Mouse (Mus musculus) limb, embryonic 14.5 days (tissue): ENCODE measurements around the gene Tcf15. TPM values are rescaled to one million over a fixed set of nuclear protein-coding genes. Genes with fewer than 3 reads are reported as not detected.
A peak's percentile ranks its signal among the peaks of the same experiment; 100 is the strongest.

Source experiments
- ATAC-seq: fragments of 200-750 bp; cut with Nextera tagmentation; 2 replicates; pipeline ENCODE4 v1.8.0; 2017; ENCODE audit warnings: low read depth, moderate number of reproducible peaks, moderate TSS enrichment; ENCODE audit not compliant: low FRiP score
- DNase-seq: peaks from one replicate; pipeline ENCODE4 v3.0.0-alpha.2; 2015; ENCODE audit warnings: low spot score
- H3K27ac ChIP-seq: fragments of 300-500 bp; sonication (generic); replicated peaks from 2 replicates; pipeline ENCODE4 v1.5.1; 2014; ENCODE audit warnings: low read depth, mild to moderate bottlenecking, low read length, moderate library complexity, mixed read lengths
- H3K27me3 ChIP-seq: fragments of 300-500 bp; sonication (generic); 2 replicates; pipeline ENCODE4 v1.6.1; 2014; ENCODE audit warnings: low read length, mixed read lengths; ENCODE audit not compliant: control insufficient read depth, insufficient read depth
- H3K36me3 ChIP-seq: fragments of 300-500 bp; sonication (generic); 2 replicates; pipeline ENCODE4 v1.6.1; 2014; ENCODE audit warnings: mild to moderate bottlenecking, low read length, moderate library complexity, mixed read lengths; ENCODE audit not compliant: control insufficient read depth, insufficient read depth
- H3K4me1 ChIP-seq: fragments of 300-500 bp; sonication (generic); 2 replicates; pipeline ENCODE4 v1.6.1; 2014; ENCODE audit warnings: antibody characterized with exemption, low read length, mixed read lengths; ENCODE audit not compliant: control insufficient read depth, insufficient read depth
- H3K4me2 ChIP-seq: fragments of 300-500 bp; sonication (generic); replicated peaks from 2 replicates; pipeline ENCODE4 v1.6.1; 2014; ENCODE audit warnings: low read depth, mild to moderate bottlenecking, low read length, moderate library complexity; ENCODE audit not compliant: severe bottlenecking
- H3K4me3 ChIP-seq: fragments of 300-500 bp; sonication (generic); replicated peaks from 2 replicates; pipeline ENCODE4 v1.5.1; 2014; ENCODE audit warnings: low read length
- H3K9ac ChIP-seq: fragments of 300-500 bp; sonication (generic); 2 replicates; pipeline ENCODE4 v1.6.1; 2014; ENCODE audit warnings: mild to moderate bottlenecking, low read depth, low read length, moderate library complexity; ENCODE audit not compliant: severe bottlenecking
- H3K9me3 ChIP-seq: fragments of 300-500 bp; sonication (generic); 2 replicates; pipeline ENCODE4 v1.6.1; 2016; ENCODE audit warnings: low read length; ENCODE audit not compliant: control insufficient read depth
- POLR2A ChIP-seq: fragments of 200-500 bp; IDR thresholded peaks from 2 replicates; pipeline ENCODE4 v1.8.0; 2012; ENCODE audit warnings: inconsistent platforms, mild to moderate bottlenecking, moderate library complexity, borderline replicate concordance; ENCODE audit not compliant: insufficient read depth, insufficient read length; ENCODE audit errors: extremely low read depth
- WGBS: fragments of 180-500 bp; shearing (Covaris S2); extraction: QIAGEN DNeasy Blood & Tissue Kit; methylation state at CpG from one replicate; pipeline ENCODE4 v1.1.7; 2014; 5-methylcytosine and 5-hydroxymethylcytosine counted together
- polyA plus RNA-seq, 2 experiments: library from polyadenylated mRNA; depleted of rRNA in 1 of 2; stranded (reverse) in 1 of 2; unstranded in 1 of 2; fragments of >200 nt; fragmentation: Nextera tagmentation in 1 of 2; extraction: Ambion mirVana in 1 of 2; gene quantifications; 2 replicates each; pipeline versions ENCODE4 v1.2.1 to v1.2.3; 2012 to 2014

The Tcf15 gene
- polyA plus RNA-seq, 2 experiments = 9.4 to 11.0 TPM

DNA sequence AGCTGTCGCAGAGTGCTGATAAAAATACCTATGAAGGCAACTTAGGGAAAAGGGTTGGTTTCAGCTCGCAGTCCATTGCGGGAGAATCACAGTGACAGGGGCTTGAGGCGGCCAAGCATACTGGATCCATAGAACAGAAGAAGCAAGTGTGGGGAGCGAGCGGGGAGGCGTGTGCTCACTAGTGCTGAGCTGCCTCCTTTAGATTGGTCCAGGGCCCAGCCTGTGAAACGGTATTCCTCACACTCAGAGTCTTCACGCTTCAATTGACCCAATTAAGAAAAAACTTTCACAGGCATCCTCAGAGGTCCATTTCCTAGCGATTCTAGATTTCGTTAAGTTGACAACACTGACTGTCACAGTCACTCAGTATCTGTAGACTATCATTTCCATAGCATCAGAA, 2.4 kb upstream of the Tcf15 start:
- no peak for TF ChIP-seq POLR2A
- Histone ChIP-seq H3K4me1 (peaks cover 12% of the 10 kb centered on the region), H3K27me3 (peaks cover 31% of the 10 kb centered on the region), H3K9ac (no peak overlapping the region), H3K4me3 (no peak overlapping the region), H3K9me3 (no peaks in the 10 kb centered on the region), H3K36me3 (no peaks in the 10 kb centered on the region), H3K27ac (no peak overlapping the region), H3K4me2 (no peak overlapping the region)
- ATAC-seq (no peak), DNase-seq (no peak)
- 43% methylated on average over 11 of the region's 11 CpGs for WGBS

GRCm38 (mm10) chr2:152141491-152141890, 1.9 kb upstream of the Tcf15 start:
- peak overlapping the region; percentile 33 for H3K4me3 ChIP-seq
- no peak for DNase-seq
- H3K4me2 ChIP-seq = peak overlapping the region; percentile 93
- no peak overlapping the region for H3K27ac ChIP-seq
- H3K36me3 ChIP-seq = no peaks in the 10 kb centered on the region
- no peaks in the 10 kb centered on the region for H3K9me3 ChIP-seq
- no peak for TF ChIP-seq POLR2A
- peak overlapping the region; percentile 34; the same call in 1 of the 2 replicates for H3K9ac ChIP-seq
- H3K27me3 ChIP-seq = peaks cover 31% of the 10 kb centered on the region
- ATAC-seq = no peak
- WGBS = 47% methylated on average over 1 of the region's 1 CpGs
- H3K4me1 ChIP-seq = peaks cover 12% of the 10 kb centered on the region

- DNase-seq = peak; percentile 52
- Histone ChIP-seq H3K36me3 (no peaks in the 10 kb centered on the region), H3K27ac (no peak overlapping the region), H3K9ac (peak overlapping the region; percentile 34; the same call in 1 of the 2 replicates), H3K4me2 (peak overlapping the region; percentile 93), H3K27me3 (peaks cover 31% of the 10 kb centered on the region), H3K9me3 (no peaks in the 10 kb centered on the region), H3K4me3 (peak overlapping the region; percentile 33), H3K4me1 (peaks cover 12% of the 10 kb centered on the region)
- 1% methylated on average over 13 of the region's 13 CpGs for WGBS
- peak; percentile 50 for ATAC-seq
- TF ChIP-seq POLR2A = no peak
Observed at GRCm38 (mm10) chr2:152142046-152142445, 1.3 kb upstream of the Tcf15 start.

- Histone ChIP-seq H3K4me2 (peak overlapping the region; percentile 93; the same call in 1 of the 2 replicates), H3K27ac (no peak overlapping the region), H3K4me3 (peak overlapping the region; percentile 33), H3K9ac (no peak overlapping the region), H3K27me3 (peaks cover 31% of the 10 kb centered on the region), H3K36me3 (no peaks in the 10 kb centered on the region), H3K4me1 (peaks cover 12% of the 10 kb centered on the region), H3K9me3 (no peaks in the 10 kb centered on the region)
- TF ChIP-seq POLR2A = no peak
- ATAC-seq (no peak), DNase-seq (no peak)
- 3% methylated on average over 9 of the region's 11 CpGs for WGBS
Observed at GRCm38 (mm10) chr2:152142571-152142970, 790 bp upstream of the Tcf15 start.

DNA sequence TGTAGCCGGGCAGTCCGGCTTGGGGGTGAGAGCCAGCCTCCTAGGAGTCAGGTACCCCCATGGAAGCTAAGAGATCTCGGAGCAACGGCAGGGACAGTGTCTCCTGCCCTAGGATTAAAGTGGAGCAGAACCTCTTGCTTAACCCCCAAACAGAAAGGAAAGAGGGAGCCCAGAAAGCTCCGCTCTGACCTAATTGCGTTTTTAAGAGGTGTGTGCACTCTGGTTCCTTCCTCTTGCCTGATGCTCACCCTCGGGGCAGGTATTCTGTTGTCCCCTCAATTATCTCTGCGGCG, 743 bp downstream of the Tcf15 start:
- no peak for DNase-seq
- H3K27ac ChIP-seq = no peak overlapping the region

GRCm38 (mm10) chr2:152144501-152144900, 1.1 kb downstream of the Tcf15 start:
- WGBS = 65% methylated on average over 5 of the region's 5 CpGs
- Histone ChIP-seq H3K4me1 (peaks cover 12% of the 10 kb centered on the region), H3K27me3 (peaks cover 31% of the 10 kb centered on the region)

More for the DNA sequence above, 743 bp downstream of the Tcf15 start:
- Histone ChIP-seq H3K9me3 (no peaks in the 10 kb centered on the region), H3K36me3 (no peaks in the 10 kb centered on the region), H3K9ac (peak overlapping the region; percentile 50), H3K4me3 (peak overlapping the region; percentile 51), H3K4me2 (peak overlapping the region; percentile 93), H3K27me3 (peaks cover 31% of the 10 kb centered on the region), H3K4me1 (peaks cover 12% of the 10 kb centered on the region)
- no peak for ATAC-seq
- WGBS = 12% methylated on average over 9 of the region's 9 CpGs
- no peak for TF ChIP-seq POLR2A

More at GRCm38 (mm10) chr2:152144501-152144900, 1.1 kb downstream of the Tcf15 start:
- no peak overlapping the region for H3K9ac ChIP-seq
- H3K36me3 ChIP-seq = no peaks in the 10 kb centered on the region
- H3K4me2 ChIP-seq = peak overlapping the region; percentile 93
- H3K9me3 ChIP-seq = no peaks in the 10 kb centered on the region
- H3K27ac ChIP-seq = no peak overlapping the region
- ATAC-seq = no peak
- H3K4me3 ChIP-seq = peak overlapping the region; percentile 51
- DNase-seq = no peak
- TF ChIP-seq POLR2A = no peak
